Mouse (Mus musculus) intestine, embryonic 14.5 days (tissue): Measurements from ENCODE around the gene E130311K13Rik. TPM values are rescaled to one million over a fixed set of nuclear protein-coding genes. Genes with fewer than 3 reads are reported as not detected.
A peak's percentile ranks its signal among the peaks of the same experiment; 100 is the strongest.

Experiments used
- ATAC-seq: fragments of 200-750 bp; cut with Nextera tagmentation; replicated peaks from 2 replicates; pipeline ENCODE4 v1.8.0; 2017; ENCODE audit warnings: low read depth, moderate number of reproducible peaks, moderate TSS enrichment, moderate library complexity; ENCODE audit not compliant: low FRiP score, low TSS enrichment
- DNase-seq: peaks from one replicate; pipeline ENCODE4 v3.0.0-alpha.2; 2018; ENCODE audit warnings: low spot score
- H3K27ac ChIP-seq: fragments of 300-500 bp; sonication (generic); 2 replicates; pipeline ENCODE4 v1.5.1; 2014; ENCODE audit warnings: low read depth, mild to moderate bottlenecking, control low read depth
- H3K27me3 ChIP-seq: fragments of 300-500 bp; sonication (generic); replicated peaks from 2 replicates; pipeline ENCODE4 v1.6.1; 2014; ENCODE audit warnings: low read length, control low read depth; ENCODE audit not compliant: control insufficient read depth, insufficient read depth
- H3K36me3 ChIP-seq: fragments of 300-500 bp; sonication (generic); 2 replicates; pipeline ENCODE4 v1.6.1; 2014; ENCODE audit warnings: low read length, control low read depth; ENCODE audit not compliant: control insufficient read depth, insufficient read depth
- H3K4me1 ChIP-seq: fragments of 300-500 bp; sonication (generic); replicated peaks from 2 replicates; pipeline ENCODE4 v1.6.1; 2014; ENCODE audit warnings: low read length, control low read depth, mixed read lengths; ENCODE audit not compliant: control insufficient read depth, insufficient read depth
- H3K4me2 ChIP-seq: fragments of 300-500 bp; sonication (generic); 2 replicates; pipeline ENCODE4 v1.6.1; 2014; ENCODE audit warnings: low read length
- H3K4me3 ChIP-seq: fragments of 300-500 bp; sonication (generic); 2 replicates; pipeline ENCODE4 v1.5.1; 2014; ENCODE audit warnings: low read depth, low read length, control low read depth, mixed read lengths
- H3K9ac ChIP-seq: fragments of 300-500 bp; sonication (generic); 2 replicates; pipeline ENCODE4 v1.6.1; 2014; ENCODE audit warnings: mild to moderate bottlenecking, low read length
- H3K9me3 ChIP-seq: fragments of 300-500 bp; sonication (generic); 2 replicates; pipeline ENCODE4 v1.6.1; 2016; ENCODE audit warnings: low read length, control low read depth; ENCODE audit not compliant: control insufficient read depth
- WGBS: fragments of 180-500 bp; shearing (Covaris S2); extraction: QIAGEN DNeasy Blood & Tissue Kit; methylation state at CpG from one replicate; pipeline ENCODE4 v1.1.7; 2014; 5-methylcytosine and 5-hydroxymethylcytosine counted together
- polyA plus RNA-seq: library from polyadenylated mRNA; unstranded; fragments of >200 nt; fragmentation: Nextera tagmentation; extraction: Ambion mirVana; gene quantifications from 2 replicates; pipeline ENCODE4 v1.2.1, GENCODE M21; 2014

The E130311K13Rik gene
- polyA plus RNA-seq, 1 experiment from 2014 or later = 5.1 TPM

DNA sequence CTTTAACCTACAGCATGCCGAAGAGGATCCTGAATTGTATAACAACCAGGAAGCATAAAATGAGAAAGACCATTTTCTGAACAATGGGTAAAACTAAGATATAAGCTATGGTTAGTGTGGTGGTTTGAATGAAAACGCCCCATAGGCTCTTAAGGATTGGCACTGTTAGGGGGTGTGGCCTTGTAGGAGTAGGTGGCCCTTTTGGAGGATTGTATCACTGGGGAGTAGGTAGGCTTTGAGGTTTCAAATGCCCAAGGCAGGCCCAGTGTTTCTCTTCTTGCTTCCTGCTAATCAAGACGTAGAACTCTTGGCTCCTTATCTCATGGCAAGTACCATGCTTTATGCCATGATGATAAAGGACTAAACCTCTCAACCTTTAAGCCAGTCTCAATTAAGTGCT lies 20.6 kb upstream of the E130311K13Rik start:
- ATAC-seq (no peak), DNase-seq (no peak)
- no peak overlapping the region for H3K9ac ChIP-seq
- H3K4me2 ChIP-seq = no peak overlapping the region
- H3K4me3 ChIP-seq = no peak overlapping the region
- no peak overlapping the region for H3K27ac ChIP-seq
- peaks cover 6% of the 10 kb centered on the region for H3K36me3 ChIP-seq
- WGBS = 77% methylated on average over 3 of the region's 3 CpGs
- H3K27me3 ChIP-seq = no peaks in the 10 kb centered on the region
- no peaks in the 10 kb centered on the region for H3K9me3 ChIP-seq
- H3K4me1 ChIP-seq = 0 out of 2 replicates have a peak, but pooled peaks cover 2% of the 10 kb centered on the region

- ATAC-seq = no peak
- Histone ChIP-seq H3K27ac (no peak overlapping the region), H3K27me3 (no peaks in the 10 kb centered on the region), H3K4me2 (no peak overlapping the region), H3K4me1 (no peaks in the 10 kb centered on the region), H3K9me3 (no peaks in the 10 kb centered on the region), H3K4me3 (no peak overlapping the region), H3K36me3 (peaks cover 22% of the 10 kb centered on the region), H3K9ac (no peak overlapping the region)
- DNase-seq = no peak
- WGBS = 78% methylated on average over 2 of the region's 2 CpGs
Measured at GRCm38 (mm10) chr3:63941204-63941850, 12.1 kb upstream of the E130311K13Rik start.

- 87% methylated on average over 2 of the region's 2 CpGs for WGBS
- Histone ChIP-seq H3K4me2 (no peak overlapping the region), H3K9me3 (no peaks in the 10 kb centered on the region), H3K27ac (no peak overlapping the region), H3K9ac (no peak overlapping the region), H3K27me3 (no peaks in the 10 kb centered on the region), H3K4me3 (no peak overlapping the region), H3K36me3 (peaks cover 14% of the 10 kb centered on the region), H3K4me1 (no peaks in the 10 kb centered on the region)
- DNase-seq (no peak), ATAC-seq (no peak)
Measured at GRCm38 (mm10) chr3:63938928-63939327, 9.7 kb upstream of the E130311K13Rik start.

- WGBS = 76% methylated on average over 3 of the region's 3 CpGs
- no peaks in the 10 kb centered on the region for H3K27me3 ChIP-seq
- H3K27ac ChIP-seq = no peak overlapping the region
- H3K4me2 ChIP-seq = no peak overlapping the region
- no peaks in the 10 kb centered on the region for H3K4me1 ChIP-seq
- H3K9ac ChIP-seq = no peak overlapping the region
- DNase-seq (no peak), ATAC-seq (no peak)
- no peaks in the 10 kb centered on the region for H3K9me3 ChIP-seq
- H3K4me3 ChIP-seq = no peak overlapping the region
- peaks cover 22% of the 10 kb centered on the region for H3K36me3 ChIP-seq
Measured at GRCm38 (mm10) chr3:63919634-63920033, 9.6 kb downstream of the E130311K13Rik start.

DNA sequence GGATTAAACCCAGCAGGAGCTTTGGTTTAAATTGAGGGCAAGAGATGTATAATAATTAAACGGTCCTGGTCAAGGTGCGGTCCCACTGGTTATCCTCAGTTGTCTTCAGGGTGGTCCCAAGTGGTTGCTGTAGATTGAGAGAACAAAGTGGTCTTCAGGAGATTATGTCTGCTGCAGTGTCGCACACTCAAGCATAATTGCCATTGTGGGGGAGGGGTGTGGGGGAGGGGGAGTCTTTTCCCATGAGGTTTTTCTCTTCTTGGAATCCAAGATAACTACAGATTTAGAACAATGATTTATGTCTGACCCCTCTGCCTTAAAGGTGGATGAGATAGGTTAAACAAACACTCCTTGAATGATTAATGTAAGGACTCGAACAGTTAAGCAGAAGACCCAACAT lies 19.0 kb downstream of the E130311K13Rik start:
- no peak for ATAC-seq
- no peaks in the 10 kb centered on the region for H3K4me1 ChIP-seq

DNA sequence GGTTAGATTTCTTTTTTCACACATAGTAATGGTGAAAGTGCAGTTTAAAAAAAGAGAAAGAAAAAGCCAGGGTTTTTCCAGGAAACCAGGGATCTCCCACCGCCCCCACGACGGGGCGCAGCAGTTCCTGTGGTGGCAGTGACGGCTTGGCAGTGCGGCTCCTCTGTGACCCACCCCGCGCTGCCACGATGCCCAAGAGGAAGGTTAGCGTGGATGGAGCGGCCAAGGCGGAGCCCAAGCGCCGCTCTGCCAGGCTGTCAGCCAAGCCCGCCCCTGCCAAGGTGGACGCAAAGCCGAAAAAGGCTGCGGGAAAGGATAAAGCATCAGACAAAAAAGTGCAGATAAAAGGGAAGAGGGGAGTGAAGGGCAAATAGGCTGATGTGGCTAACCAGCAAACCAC lies 24.0 kb downstream of the E130311K13Rik start:
- ATAC-seq (no peak), DNase-seq (no peak)
- Histone ChIP-seq H3K4me3 (peak overlapping the region; percentile 27), H3K4me1 (0 out of 2 replicates have a peak, but pooled peaks cover 3% of the 10 kb centered on the region), H3K9me3 (no peaks in the 10 kb centered on the region), H3K36me3 (no peaks in the 10 kb centered on the region), H3K4me2 (peak overlapping the region; percentile 61), H3K9ac (0 out of 2 replicates have a peak overlapping the region, but pooled peaks have one; percentile 1), H3K27me3 (no peaks in the 10 kb centered on the region), H3K27ac (no peak overlapping the region)
- WGBS = 2% methylated on average over 18 of the region's 18 CpGs

More for the DNA sequence above, 19.0 kb downstream of the E130311K13Rik start:
- no peak overlapping the region for H3K27ac ChIP-seq
- WGBS = 47% methylated on average over 4 of the region's 4 CpGs
- DNase-seq = no peak
- no peaks in the 10 kb centered on the region for H3K27me3 ChIP-seq
- no peak overlapping the region for H3K9ac ChIP-seq
- no peaks in the 10 kb centered on the region for H3K9me3 ChIP-seq
- no peak overlapping the region for H3K4me2 ChIP-seq
- no peak overlapping the region for H3K4me3 ChIP-seq
- no peaks in the 10 kb centered on the region for H3K36me3 ChIP-seq

DNA sequence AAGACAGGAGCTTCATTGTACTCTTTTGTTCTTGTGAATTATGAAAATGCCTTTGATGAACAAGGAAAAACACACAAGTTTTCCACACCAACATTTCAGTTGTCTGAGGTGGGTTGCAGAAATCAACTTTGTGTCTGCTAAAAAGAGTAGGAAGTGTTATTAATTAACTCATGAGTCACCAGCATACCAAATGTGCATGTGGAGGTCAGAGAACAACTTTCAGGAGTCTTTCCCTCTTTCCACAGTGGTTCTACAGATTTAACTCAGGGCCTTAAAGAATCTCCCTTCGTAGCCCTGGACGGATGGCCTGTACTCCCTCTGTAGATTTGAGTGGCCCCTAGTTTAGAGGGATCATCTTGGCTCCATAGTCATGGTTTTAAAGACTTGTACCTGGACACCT lies 25.1 kb downstream of the E130311K13Rik start:
- Histone ChIP-seq H3K4me3 (no peak overlapping the region), H3K4me1 (0 out of 2 replicates have a peak, but pooled peaks cover 3% of the 10 kb centered on the region), H3K27me3 (no peaks in the 10 kb centered on the region), H3K27ac (no peak overlapping the region), H3K9me3 (no peaks in the 10 kb centered on the region), H3K9ac (no peak overlapping the region), H3K36me3 (no peaks in the 10 kb centered on the region), H3K4me2 (no peak overlapping the region)
- 68% methylated on average over 2 of the region's 2 CpGs for WGBS
- ATAC-seq = no peak
- no peak for DNase-seq

DNA sequence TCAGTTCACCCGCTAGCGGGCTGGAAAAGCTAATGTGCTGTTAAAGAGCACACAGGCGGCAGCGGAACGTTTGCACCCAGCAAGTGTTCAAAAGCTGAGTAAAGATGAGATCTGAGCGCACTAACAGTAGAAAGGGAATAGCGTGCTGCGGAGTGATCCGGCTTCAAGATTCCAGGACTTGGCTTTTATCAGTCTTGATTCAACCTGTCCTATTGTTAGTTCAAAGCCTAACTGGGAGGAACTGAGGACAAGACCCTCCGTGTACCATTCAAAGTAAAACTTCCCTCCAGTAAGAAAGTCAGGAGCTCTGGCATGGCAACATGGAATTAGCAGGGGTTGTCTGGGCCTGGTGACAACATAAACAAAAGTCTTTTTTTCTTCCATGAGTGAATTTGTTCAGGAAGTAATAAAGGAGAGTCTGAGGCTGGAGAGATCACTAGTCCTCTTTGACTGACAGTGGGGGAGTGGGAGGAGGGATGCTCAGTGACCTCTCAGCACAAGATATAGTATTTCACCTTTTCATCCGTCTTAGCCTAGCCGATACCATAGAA lies 29.2 kb downstream of the E130311K13Rik start:
- ATAC-seq = no peak
- Histone ChIP-seq H3K4me2 (peak overlapping the region; percentile 98), H3K4me3 (peak overlapping the region; percentile 66), H3K27me3 (no peaks in the 10 kb centered on the region), H3K4me1 (peaks cover under 1% of the 10 kb centered on the region; the same call in 1 of the 2 replicates), H3K9ac (no peak overlapping the region), H3K27ac (no peak overlapping the region), H3K9me3 (no peaks in the 10 kb centered on the region), H3K36me3 (no peaks in the 10 kb centered on the region)
- DNase-seq = no peak
- WGBS = 6% methylated on average over 12 of the region's 12 CpGs

GRCm38 (mm10) chr3:63899309-63899695 lies 30.0 kb downstream of the E130311K13Rik start, which contains the start of gene Plch1:
TSS of gene Plch1 (minus strand) at chr3:63899472.
- peak; percentile 67 for ATAC-seq
- 1% methylated on average over 12 of the region's 12 CpGs for WGBS
- peak; percentile 83 for DNase-seq
- Histone ChIP-seq H3K4me1 (no peaks in the 10 kb centered on the region; the same call in 1 of the 2 replicates), H3K36me3 (no peaks in the 10 kb centered on the region), H3K9me3 (no peaks in the 10 kb centered on the region), H3K27ac (0 out of 2 replicates have a peak within 1 kb of the TSS, but pooled peaks have one; percentile 47), H3K27me3 (no peaks in the 10 kb centered on the region), H3K4me3 (peak within 1 kb of the TSS; percentile 66), H3K4me2 (peak within 1 kb of the TSS; percentile 98), H3K9ac (peak within 1 kb of the TSS; percentile 60)
